Mouse (Mus musculus): ENCODE measurements around the gene Cabp2.

- TF ChIP-seq POLR2A (IDR thresholded peaks at IDR 0.05; ENCODE audit: extremely low read depth, insufficient read depth, low read length) (no peak), CTCF (IDR thresholded peaks at IDR 0.05; ENCODE audit: low read depth, low read length) (no peak)
Measured at GRCm38 (mm10) chr19:4033298-4033697, 48.1 kb upstream of the Cabp2 start.

All from liver, adult 2 months (tissue).